Mouse (Mus musculus): ENCODE data around the gene Bcl2l1. TPM values are rescaled to one million over a fixed set of nuclear protein-coding genes. Genes with fewer than 3 reads are reported as not detected.

Bcl2l1 gene
- total and polyA plus RNA-seq, 3 experiments: 21.3 to 80.3 (median 34.5) TPM

GRCm38 (mm10) chr2:152842741-152843140 lies 11.2 kb upstream of the Bcl2l1 start:
- H3K36me3 ChIP-seq (replicated peaks in 1 of 2; ENCODE audit: control insufficient read depth in 1 of 2, insufficient read depth in 1 of 2, low read length in 1 of 2): no peaks in the 10 kb centered on the region
- DNase-seq (ENCODE audit: extremely low read depth): no peak
- no peak overlapping the region for H3K9ac ChIP-seq (ENCODE audit: insufficient read depth, low read depth)
- H3K4me3 ChIP-seq (replicated peaks in 1 of 3; ENCODE audit: low read depth in 2 of 3, low read length in 2 of 3, poor library complexity in 1 of 3): no peak overlapping the region
- no peak overlapping the region for H3K27ac ChIP-seq (ENCODE audit: insufficient read depth, low read depth)
- TF ChIP-seq CHD2 (IDR thresholded peaks at IDR 0.05; ENCODE audit: low read length) (no peak), EP300 (IDR thresholded peaks at IDR 0.05; ENCODE audit: low read length) (no peak), JUND (conservative IDR thresholded peaks at IDR 0.05; ENCODE audit: low read depth, low read length) (no peak), MAZ (IDR thresholded peaks at IDR 0.05; ENCODE audit: low read depth, low read length) (no peak), CHD1 (IDR thresholded peaks at IDR 0.05; ENCODE audit: low read depth, low read length) (no peak), UBTF (IDR thresholded peaks at IDR 0.05; ENCODE audit: low read depth, low read length) (no peak), MAX (IDR thresholded peaks at IDR 0.05; ENCODE audit: low read length) (no peak), ELF1 (IDR thresholded peaks at IDR 0.05; ENCODE audit: low read depth, low read length) (no peak), ZC3H11A (IDR thresholded peaks at IDR 0.05; ENCODE audit: low read depth, low read length) (no peak), HCFC1 (IDR thresholded peaks at IDR 0.05; ENCODE audit: low read depth, low read length) (no peak), USF2 (conservative IDR thresholded peaks at IDR 0.05; ENCODE audit: low read depth, low read length) (no peak), KAT2A (IDR thresholded peaks at IDR 0.05; ENCODE audit: insufficient replicate concordance, low read length) (no peak), E2F4 (IDR thresholded peaks at IDR 0.05; ENCODE audit: insufficient replicate concordance, low read depth, low read length) (no peak), USF1 (IDR thresholded peaks at IDR 0.05; ENCODE audit: low read depth, low read length) (no peak)
- H3K27me3 ChIP-seq (replicated peaks): no peaks in the 10 kb centered on the region
- in situ Hi-C loops (cut with MboI; ENCODE audit: low pct_ligation_motif_present, low pct_unique_long_range_greater_than_20kb, low sequenced_read_pairs) (no loop called here), dilution Hi-C loops (cut with MboI; ENCODE audit: extremely low pct_ligation_motif_present, extremely low pct_unique_long_range_greater_than_20kb, low sequenced_read_pairs) (no loop called here)
- no peaks in the 10 kb centered on the region for H3K9me3 ChIP-seq (replicated peaks; ENCODE audit: low read length)
- H3K4me2 ChIP-seq (ENCODE audit: insufficient read depth, low read depth, poor library complexity, severe bottlenecking): no peak overlapping the region
- peaks cover 2 to 4% of the 10 kb centered on the region in 2 experiments; a peak in 2 of 4 replicates for H3K4me1 ChIP-seq (ENCODE audit: control insufficient read depth in 1 of 2, insufficient read depth in 2 of 2)
- no peaks in the 10 kb centered on the region for H3K79me2 ChIP-seq (replicated peaks; ENCODE audit: control insufficient read depth, extremely low read depth, insufficient read depth, poor library complexity, severe bottlenecking)

- DNase-seq (ENCODE audit: extremely low read depth): no peak
- Histone ChIP-seq H3K79me2 (replicated peaks; ENCODE audit: control insufficient read depth, extremely low read depth, insufficient read depth, poor library complexity, severe bottlenecking) (no peaks in the 10 kb centered on the region), H3K4me2 (ENCODE audit: insufficient read depth, low read depth, poor library complexity, severe bottlenecking) (no peak overlapping the region), H3K27ac (ENCODE audit: insufficient read depth, low read depth) (no peak overlapping the region), H3K27me3 (replicated peaks) (no peaks in the 10 kb centered on the region), H3K4me1 (ENCODE audit: control insufficient read depth in 1 of 2, insufficient read depth in 2 of 2) (peaks cover 0 to 1% of the 10 kb centered on the region in 2 experiments; a peak in 2 of 4 replicates), H3K4me3 (replicated peaks in 1 of 3; ENCODE audit: low read depth in 2 of 3, low read length in 2 of 3, poor library complexity in 1 of 3) (no peak overlapping the region), H3K36me3 (replicated peaks in 1 of 2; ENCODE audit: control insufficient read depth in 1 of 2, insufficient read depth in 1 of 2, low read length in 1 of 2) (no peaks in the 10 kb centered on the region), H3K9ac (ENCODE audit: insufficient read depth, low read depth) (no peak overlapping the region), H3K9me3 (replicated peaks; ENCODE audit: low read length) (no peaks in the 10 kb centered on the region)
- no peak for TF ChIP-seq ZMIZ1 (IDR thresholded peaks at IDR 0.05; ENCODE audit: low read depth, low read length)
- in situ Hi-C loops (cut with MboI; ENCODE audit: low pct_ligation_motif_present, low pct_unique_long_range_greater_than_20kb, low sequenced_read_pairs) (no loop called here), dilution Hi-C loops (cut with MboI; ENCODE audit: extremely low pct_ligation_motif_present, extremely low pct_unique_long_range_greater_than_20kb, low sequenced_read_pairs) (no loop called here)
Observed at GRCm38 (mm10) chr2:152839256-152839655, 7.7 kb upstream of the Bcl2l1 start.

All from CH12.LX (cell line).